Mouse (Mus musculus) erythroblast, adult 5-6 weeks (primary cell): ENCODE data around the gene B3gat2. TPM values are rescaled to one million over a fixed set of nuclear protein-coding genes. Genes with fewer than 3 reads are reported as not detected.

Source experiments
- ATAC-seq: replicated peaks from 2 replicates; pipeline ENCODE4 v1.8.0; 2016; ENCODE audit warnings: moderate number of reproducible peaks, mild to moderate bottlenecking, moderate TSS enrichment, inconsistent platforms; ENCODE audit not compliant: poor library complexity, low FRiP score, severe bottlenecking
- total RNA-seq, 2 experiments: library from RNA; stranded (forward) in 1 of 2; stranded (reverse) in 1 of 2; fragments of 150-400 nt in 1 of 2; fragments of 200-764, 138-1000 nt in 1 of 2; gene quantifications; 2 replicates each; pipeline versions ENCODE4 v1.2.3 to v1.2.4; 2015 to 2017; ENCODE audit warnings: low replicate concordance in 2 of 2

The B3gat2 gene
- not detected in 2 replicates for total RNA-seq (2015; ENCODE audit: low replicate concordance)
- 0.43 and 3.1 TPM in 2 replicates for total RNA-seq (2017; ENCODE audit: low replicate concordance)

- ATAC-seq, result no peak
Observed at GRCm38 (mm10) chr1:23761502-23762135, at the start of gene B3gat2. TSS of gene B3gat2 (plus strand) at chr1:23761753.

GRCm38 (mm10) chr1:23720326-23720725 lies 41.2 kb upstream of the B3gat2 start:
- no peak for ATAC-seq

DNA sequence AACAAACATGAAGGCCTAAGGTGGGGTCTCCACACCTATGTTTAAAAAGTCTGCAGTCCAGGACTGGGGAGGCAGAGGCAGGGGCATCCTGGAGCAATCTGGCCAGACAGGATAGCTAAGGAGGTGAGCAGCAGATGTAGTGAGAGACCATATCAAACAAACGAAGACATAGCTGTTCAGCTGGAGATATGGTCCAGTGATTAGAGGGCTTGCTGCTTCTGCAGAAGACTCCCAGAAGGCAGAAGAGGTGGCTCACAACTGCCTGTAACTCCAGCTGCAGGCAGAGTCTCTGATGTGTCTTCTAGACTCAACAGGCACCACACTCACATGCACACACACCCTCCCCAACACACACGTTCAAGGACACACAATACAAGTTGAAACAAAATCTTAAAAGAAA lies 40.5 kb upstream of the B3gat2 start:
- no peak for ATAC-seq

GRCm38 (mm10) chr1:23722469-23723372 lies 38.8 kb upstream of the B3gat2 start:
- ATAC-seq, result no peak

GRCm38 (mm10) chr1:23731324-23731723 lies 30.2 kb upstream of the B3gat2 start:
- ATAC-seq, result no peak

DNA sequence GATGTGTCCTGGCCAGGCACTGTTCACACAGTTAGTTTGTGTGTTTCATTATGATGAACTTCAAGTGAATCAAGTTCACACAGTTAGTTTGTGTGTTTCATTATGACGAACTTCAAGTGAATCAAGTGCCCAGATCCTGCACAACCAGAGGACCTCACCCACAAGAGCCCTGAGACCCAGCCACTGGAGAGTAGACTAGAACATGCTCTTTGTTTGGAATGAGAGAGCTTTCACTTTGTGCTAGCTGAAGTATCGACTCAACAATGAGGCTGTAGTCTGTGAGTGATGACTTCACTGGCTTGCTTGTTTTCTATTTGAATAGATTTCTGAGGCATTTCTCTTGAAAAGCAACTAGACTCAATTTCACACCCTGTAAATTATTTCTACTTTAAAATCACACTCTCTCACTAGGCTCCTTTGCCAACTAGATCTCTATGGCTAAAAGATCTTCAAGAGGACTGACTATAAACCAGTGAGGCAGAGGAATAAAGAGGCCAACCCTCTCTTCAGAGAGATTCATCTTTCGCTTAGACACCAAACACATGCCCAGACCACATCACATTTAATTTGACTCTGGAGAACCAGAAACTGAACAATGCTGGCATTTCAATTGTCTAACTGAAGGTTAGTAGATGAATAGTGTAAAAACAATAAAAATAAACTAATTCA lies 10.6 kb upstream of the B3gat2 start:
- no peak for ATAC-seq

DNA sequence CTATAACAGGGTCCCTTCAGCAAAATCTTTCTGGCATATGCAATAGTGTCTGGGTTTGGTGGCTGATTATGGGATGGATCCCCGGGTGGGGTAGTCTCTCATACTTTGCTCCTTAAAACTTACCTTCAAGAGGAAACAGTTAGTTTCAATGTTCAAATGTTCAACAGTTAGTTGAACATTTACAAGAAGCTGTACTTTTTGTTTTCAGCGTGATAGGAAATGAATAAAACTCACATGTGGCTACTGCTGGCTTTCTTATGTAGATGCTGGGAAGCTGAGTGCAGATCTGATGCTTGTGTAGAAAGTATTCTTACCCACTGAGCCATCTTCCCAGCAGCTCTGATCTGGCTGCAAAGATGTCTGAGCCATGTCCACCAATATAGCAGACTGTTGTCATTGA lies 8.5 kb upstream of the B3gat2 start:
- ATAC-seq, result no peak

GRCm38 (mm10) chr1:23753591-23753990 lies 8.0 kb upstream of the B3gat2 start:
- ATAC-seq, result no peak

DNA sequence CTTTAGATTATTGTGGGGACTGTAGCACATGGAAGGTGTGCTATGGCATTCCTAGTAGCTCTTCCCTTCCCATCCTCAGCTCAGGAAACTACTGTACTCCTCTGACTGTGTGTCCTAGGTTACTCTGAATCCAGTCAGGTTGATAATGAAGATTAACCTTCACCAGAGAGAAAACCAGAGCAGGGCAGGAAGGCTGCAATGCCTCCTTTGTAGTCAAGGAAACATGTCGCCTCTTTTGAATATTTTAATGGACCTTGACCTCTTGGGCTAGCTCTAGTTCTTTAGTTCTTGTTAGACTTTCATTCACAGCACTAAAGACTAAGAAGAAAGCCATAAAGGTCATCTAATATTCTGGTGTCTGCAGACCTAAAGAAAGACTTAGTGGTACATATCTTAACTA lies 7.2 kb upstream of the B3gat2 start:
- ATAC-seq, result no peak

- no peak for ATAC-seq
Observed at GRCm38 (mm10) chr1:23754967-23755366, 6.6 kb upstream of the B3gat2 start.

GRCm38 (mm10) chr1:23762136-23762687 lies 659 bp downstream of the B3gat2 start:
- no peak for ATAC-seq

- ATAC-seq, result peak; percentile 80
Observed at GRCm38 (mm10) chr1:23762782-23763630, 1.5 kb downstream of the B3gat2 start.

DNA sequence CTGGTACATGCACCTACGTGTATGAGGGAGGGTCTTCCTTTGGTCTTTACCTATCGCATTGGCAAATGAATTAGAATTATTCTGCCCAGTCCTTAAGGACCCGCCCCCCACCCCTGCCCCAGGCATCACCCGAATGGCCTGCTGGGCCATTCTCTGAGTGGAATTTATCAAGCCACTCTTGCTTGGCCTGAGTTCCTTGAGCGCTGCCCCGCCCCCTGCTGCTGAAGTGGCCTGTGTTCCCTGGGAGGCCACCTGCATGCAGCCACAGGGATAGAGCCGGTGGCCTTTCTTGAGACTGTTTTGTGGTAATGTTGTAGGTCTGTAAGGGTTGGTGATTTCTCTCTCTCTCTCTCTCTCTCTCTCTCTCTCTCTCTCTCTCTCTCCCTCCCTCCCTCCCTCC lies 2.2 kb downstream of the B3gat2 start:
- no peak for ATAC-seq

- no peak for ATAC-seq
Observed at GRCm38 (mm10) chr1:23764710-23765109, 3.2 kb downstream of the B3gat2 start.

GRCm38 (mm10) chr1:23773039-23773438 lies 11.5 kb downstream of the B3gat2 start:
- no peak for ATAC-seq

GRCm38 (mm10) chr1:23792737-23793533 lies 31.4 kb downstream of the B3gat2 start:
- peak; percentile 67; the same call in 1 of the 2 replicates for ATAC-seq

GRCm38 (mm10) chr1:23798306-23798705 lies 36.8 kb downstream of the B3gat2 start:
- ATAC-seq, result no peak

GRCm38 (mm10) chr1:23821615-23822014 lies 60.1 kb downstream of the B3gat2 start:
- ATAC-seq, result no peak
